Mouse (Mus musculus) bone marrow, adult 2 months (tissue): ENCODE measurements around the gene Rtraf.

Experiments used
- CTCF ChIP-seq: fragments of 200-500 bp; IDR thresholded peaks from 2 replicates; pipeline ENCODE4 v1.5.1; 2011; ENCODE audit warnings: low read length, control low read depth; ENCODE audit not compliant: control insufficient read depth, insufficient read depth
- POLR2A ChIP-seq: fragments of 200-500 bp; IDR thresholded peaks from 2 replicates; pipeline ENCODE4 v1.6.1; 2011; ENCODE audit warnings: low read depth, mild to moderate bottlenecking, control low read depth, low read length, borderline replicate concordance; ENCODE audit not compliant: control insufficient read depth

DNA sequence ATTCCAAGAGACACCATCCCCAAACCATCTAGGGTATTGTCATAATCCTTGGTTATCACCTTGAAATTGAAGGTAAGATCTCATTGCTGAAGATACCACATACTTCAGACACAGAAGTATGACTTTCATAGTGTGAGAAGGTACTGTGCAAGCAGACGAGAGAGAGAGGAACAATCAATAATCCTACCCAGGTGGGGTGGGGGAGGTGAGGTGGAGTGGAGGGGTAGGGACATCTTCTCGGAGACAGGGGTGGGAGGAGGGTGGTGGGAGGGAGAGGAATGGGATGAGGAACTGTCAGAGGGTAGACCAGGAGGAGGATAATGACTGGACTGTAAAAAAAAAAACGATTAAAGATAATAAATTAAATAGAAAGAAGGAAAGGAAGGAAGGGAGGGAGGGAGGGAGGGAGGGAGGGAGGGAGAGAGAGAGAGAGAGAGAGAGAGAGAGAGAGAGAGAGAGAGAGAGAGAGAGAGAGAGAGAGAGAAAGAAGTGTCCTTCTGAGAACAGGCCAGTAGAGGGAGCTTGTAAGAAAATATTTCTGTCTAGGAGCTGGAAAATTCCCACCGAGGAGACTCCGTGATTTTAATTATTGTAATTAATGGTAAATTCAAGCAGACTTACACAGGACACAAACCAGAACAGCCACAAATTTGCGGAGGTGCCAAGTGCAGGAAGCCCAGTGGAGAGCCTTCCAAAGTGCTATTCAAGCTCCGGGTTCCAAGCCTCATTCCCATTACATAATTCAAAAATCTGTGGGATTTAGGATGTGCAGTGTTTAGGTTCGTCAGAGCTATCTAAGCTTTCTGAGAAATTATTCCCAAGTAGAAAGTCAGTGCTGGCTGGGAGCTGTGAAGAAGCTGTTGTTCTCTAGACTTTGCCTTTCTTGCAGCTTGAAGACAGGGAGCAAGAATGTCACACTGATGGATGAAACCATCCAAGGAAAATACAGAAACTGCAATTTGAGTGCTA lies 35.5 kb upstream of the Rtraf start:
- no peak for TF ChIP-seq POLR2A
- no peak for TF ChIP-seq CTCF
